Mouse (Mus musculus) kidney, adult 8-10 months (tissue): ENCODE data around the gene Atrnl1.
"Not testable (repeated sequence)": the region's sequence is repeated elsewhere in the genome, so short reads cannot be mapped to it uniquely, and the experiment has no call there.

Source experiments
- DNase-seq, 2 experiments: peaks; one replicate each; pipeline ENCODE4 v3.0.0; 2022

Gene Atrnl1

GRCm38 (mm10) chr19:58043550-58043949 is 432.7 kb downstream of the Atrnl1 start:
- peak in 1 of 2 experiments; percentile 34 for DNase-seq

- no peak for DNase-seq
These were observed 434.0 kb downstream of the Atrnl1 start for GRCm38 (mm10) chr19:58044816-58045215.

DNA sequence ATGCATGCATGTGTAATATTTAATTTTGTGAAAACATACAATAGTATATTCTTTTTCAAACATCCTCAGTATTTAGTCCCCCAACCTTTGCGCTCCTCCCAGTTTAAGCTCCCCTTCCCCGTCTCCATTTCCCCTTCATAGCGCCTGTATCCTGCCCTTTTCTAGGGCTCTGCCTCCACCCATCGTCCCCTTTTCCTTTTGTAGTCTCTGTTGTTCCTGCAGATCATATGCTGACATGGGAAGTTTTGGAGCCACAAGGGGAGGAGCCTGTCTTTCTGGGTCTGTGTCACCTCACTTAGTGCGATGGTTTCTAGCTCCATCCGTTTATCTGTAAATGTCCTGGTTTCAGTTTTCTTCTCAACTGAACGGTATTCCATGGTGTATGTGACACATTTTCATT is 435.8 kb downstream of the Atrnl1 start:
- DNase-seq, result no peak

DNA sequence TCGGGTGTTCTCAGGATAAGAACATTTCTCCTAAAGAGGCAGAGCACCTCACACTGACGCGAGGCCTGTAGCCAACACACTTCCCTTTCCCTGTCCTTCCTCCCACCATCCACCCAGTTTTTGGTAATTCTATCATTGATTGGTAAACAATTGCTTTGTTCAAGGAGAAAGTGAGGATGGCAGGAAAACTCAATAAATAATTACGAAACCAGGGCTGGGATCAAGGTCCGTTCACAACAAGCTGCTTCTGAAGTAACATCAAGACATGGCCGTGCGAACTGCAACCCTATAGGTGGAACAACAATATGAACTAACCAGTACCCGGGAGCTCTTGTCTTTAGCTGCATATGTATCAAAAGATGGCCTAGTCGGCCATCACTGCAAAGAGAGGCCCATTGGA is 439.6 kb downstream of the Atrnl1 start:
- DNase-seq, result not testable (repeated sequence)

- DNase-seq, result no peak
These were observed 440.2 kb downstream of the Atrnl1 start for GRCm38 (mm10) chr19:58050986-58051385.

DNA sequence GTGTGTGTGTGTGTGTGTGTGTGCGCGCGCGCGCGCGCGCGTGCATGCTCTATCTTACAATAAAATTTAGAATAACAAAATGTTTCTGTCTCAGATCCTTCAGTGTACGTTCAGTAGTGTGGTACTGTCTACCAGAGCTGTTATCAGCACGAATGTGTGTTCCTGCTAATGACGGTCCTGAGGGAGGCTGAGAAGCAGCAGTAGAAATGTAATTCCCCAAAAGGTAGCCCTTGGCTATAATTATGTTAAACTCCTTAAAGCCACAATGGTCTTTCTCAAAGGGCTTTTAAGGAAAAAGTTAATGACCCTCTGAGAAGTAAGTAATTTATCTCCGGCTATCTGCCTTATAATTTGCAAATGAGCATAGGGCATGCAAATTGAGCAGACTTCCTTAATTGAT is 441.1 kb downstream of the Atrnl1 start:
- no peak for DNase-seq

DNA sequence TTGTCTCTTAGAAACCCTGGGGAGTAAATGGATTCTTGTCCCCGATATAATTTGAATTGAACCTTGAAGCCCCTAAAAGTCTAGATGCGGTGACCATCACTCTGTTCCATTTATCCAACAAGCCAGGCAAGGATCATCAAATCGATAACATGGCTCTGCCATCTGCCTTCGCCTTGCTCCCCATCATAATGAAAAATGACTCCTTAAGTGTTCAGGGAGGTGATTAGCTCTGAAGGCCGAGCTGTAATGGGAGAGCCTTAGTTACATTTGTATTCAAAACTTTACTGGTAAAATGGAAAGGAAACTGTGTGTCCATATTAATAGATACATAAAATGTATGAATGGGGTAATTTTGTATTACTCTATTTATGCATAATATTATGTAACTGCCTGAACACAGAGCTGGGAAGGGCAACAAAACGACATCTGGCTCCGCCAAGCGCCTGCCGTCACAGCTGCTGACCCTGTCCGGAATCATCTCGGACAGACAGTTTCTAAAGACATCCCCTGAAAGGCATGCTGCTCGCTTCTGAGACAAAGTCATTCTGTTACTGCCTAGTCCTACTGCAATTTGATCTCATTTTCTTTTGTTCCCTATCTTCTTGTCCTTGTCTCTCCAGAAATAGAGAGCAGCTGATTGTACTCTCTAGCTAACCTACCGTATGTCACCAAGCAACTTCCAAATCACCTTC is 441.8 kb downstream of the Atrnl1 start:
- no peak for DNase-seq

GRCm38 (mm10) chr19:58059719-58060118 is 448.9 kb downstream of the Atrnl1 start:
- DNase-seq, result no peak

DNA sequence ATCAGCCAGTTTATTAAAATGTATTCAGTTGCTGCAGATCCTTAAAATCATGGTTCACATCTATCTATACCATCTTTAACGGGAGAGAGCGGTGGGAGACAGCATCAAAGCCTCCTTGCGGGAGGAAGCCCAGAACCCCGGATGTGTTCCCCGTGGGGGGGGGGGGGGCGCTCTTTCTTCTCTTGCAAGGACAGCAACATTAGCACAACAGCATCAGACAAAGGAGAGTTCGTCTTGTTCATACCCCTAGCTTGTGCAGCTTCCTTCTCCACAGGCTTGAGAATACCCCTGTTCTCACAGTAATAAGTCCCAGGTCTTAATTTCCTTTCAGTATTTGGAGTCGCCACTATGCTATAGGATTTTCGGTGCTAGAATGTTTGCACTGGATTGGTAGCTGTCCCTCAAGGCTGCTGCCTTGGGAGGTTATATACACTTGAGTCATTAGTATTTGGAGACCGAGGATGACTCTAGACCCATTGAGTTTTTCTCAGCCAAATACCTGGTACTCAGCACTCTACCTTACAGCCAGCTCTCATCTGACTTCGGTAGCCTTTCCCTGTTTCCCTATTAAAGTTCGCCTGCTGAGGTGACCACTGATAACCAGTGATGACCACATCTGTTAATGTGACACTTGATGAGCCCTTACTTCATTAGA is 449.5 kb downstream of the Atrnl1 start:
- DNase-seq, result no peak

DNA sequence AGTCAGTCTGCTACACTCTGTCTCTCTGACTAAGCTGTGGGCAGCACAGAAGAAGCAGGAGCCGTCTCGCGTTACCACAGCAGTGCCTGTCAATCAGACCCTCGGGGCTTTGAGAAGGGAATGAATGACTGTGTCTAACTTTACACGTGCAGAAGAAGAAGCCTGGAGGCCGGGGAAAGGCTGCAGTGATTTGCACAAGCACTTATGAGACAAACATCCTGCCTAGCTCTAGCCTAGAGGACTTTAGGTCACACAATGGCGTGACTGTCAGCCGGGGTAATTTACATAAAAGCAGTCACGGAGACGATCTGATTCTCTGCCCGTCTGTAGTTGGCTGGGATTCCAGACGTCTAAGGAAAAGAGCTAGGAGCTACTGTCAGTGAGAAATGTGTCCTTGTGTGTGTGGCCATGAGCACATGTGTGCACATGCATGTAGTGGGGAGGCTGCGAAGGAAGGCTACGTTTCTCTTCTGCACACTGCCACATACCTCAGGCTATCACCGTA is 450.1 kb downstream of the Atrnl1 start:
- peak in 1 of 2 experiments; percentile 5 for DNase-seq

DNA sequence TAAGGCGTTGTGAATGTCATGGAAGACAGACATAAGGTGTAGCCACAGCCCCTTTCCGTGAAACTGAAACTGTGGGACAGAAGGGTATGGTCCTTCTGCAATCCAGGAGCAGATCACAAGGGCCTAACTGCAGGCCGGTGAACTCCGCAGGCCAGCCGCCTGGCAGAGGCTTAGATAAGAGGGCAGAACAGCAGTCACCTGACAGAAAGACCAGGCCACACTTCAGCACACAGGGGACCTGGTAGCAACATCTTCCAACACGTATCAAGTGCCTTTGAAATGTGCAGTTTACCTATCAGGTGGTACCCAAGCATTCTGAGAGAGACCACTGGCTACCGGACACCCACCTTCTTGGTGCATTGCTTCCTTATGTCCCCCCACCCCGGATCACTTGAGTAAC is 451.1 kb downstream of the Atrnl1 start:
- no peak for DNase-seq

DNA sequence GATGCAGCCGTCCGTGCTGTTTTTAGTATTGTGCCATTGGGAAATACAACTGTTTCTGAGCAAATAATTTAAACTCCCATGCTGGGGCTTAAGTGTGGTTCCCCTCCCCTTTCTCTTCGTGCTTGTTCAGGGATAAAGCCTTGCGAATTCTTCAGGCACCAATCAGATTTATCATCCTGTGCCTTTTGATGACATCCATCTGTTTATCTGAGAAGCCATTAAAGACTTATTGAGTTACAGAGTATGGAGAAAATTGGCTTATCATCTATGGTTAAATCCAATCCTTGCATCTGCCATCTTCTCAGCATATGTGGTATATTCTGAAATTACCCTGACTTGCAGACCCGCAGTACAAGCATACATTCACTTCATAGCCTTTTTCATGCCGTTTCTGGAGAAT is 452.7 kb downstream of the Atrnl1 start:
- DNase-seq, result no peak

GRCm38 (mm10) chr19:58064116-58065000 is 453.5 kb downstream of the Atrnl1 start:
- DNase-seq, result no peak

DNA sequence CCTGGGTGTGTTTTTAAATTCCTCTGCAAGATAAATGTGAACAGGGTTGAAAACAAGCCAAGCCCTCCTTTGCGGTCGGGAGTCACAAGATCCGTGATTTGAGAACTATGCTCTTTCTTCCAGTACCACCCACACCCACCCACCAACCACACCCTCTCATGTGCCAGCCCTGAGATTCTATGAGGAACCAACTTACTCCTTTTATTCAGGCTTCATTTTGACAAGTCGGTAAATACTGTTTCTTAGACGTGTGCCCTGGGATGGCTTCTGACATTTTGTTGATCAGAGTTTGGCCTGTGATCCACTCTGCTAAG is 454.1 kb downstream of the Atrnl1 start:
- no peak for DNase-seq

DNA sequence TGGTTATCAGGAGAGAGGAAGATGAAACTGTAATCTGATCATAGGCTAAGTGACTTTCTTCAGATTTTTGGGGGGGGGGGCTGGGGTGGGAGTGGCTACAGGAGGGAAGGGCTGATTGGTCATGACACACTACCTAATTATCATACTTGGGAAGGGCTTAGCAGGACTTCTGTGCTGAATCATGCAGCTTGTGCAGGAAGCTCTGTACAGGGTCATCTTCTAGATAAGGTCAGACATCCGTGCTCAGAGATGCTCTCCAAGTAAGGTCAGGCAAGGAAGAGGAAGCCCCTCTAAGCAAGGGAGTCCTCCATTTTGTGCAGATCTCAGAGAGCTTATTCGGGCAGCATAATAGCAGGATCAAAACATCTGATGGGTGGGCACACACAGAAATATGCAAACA is 454.7 kb downstream of the Atrnl1 start:
- DNase-seq, result no peak

GRCm38 (mm10) chr19:58068114-58068513 is 457.3 kb downstream of the Atrnl1 start:
- DNase-seq, result no peak

DNA sequence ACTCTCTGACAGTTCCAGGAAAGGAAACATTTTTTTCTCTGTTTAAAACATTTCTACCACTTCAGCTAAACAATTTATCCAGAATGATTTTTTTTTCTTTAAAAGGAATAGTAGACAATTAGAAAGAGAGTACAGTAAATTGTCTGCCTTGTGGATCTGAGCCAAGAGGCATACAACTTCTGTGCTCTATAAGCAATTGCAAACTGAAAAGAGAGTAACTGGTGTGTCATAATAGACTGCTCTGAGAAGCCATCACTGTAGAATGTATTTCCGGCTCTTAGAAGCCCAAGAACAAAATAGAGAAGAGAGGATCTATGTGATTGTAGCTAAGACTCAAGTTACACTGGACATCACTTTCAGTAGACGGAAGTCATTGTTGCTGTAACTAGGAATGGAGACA is 458.1 kb downstream of the Atrnl1 start:
- DNase-seq, result no peak

DNA sequence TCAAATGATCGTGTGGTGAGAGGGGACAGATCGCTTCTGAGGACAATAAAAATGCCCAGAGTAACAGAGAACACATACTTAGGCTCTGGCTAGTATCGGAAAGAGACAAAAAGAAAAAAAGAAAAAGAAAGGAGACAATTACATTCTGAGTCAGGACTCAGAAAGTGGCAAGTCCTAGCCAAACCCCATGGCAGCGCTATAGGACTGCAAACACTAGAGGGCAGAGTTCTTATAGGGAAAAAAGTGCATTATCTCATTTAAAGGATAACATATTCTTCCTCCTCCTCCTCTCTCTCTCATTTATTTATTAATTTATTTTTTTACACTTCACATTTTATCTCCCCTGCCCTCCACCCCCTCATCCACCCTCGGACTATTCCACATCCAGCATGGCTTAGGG is 461.6 kb downstream of the Atrnl1 start:
- DNase-seq, result no peak

- DNase-seq, result no peak
These were observed 462.0 kb downstream of the Atrnl1 start for GRCm38 (mm10) chr19:58072846-58073245.

- DNase-seq, result peak in 1 of 2 experiments; percentile 6
These were observed 464.4 kb downstream of the Atrnl1 start for GRCm38 (mm10) chr19:58075252-58075651.

- DNase-seq, result no peak
These were observed 466.1 kb downstream of the Atrnl1 start for GRCm38 (mm10) chr19:58076961-58077371.

GRCm38 (mm10) chr19:58077529-58078070 is 466.8 kb downstream of the Atrnl1 start:
- no peak for DNase-seq

DNA sequence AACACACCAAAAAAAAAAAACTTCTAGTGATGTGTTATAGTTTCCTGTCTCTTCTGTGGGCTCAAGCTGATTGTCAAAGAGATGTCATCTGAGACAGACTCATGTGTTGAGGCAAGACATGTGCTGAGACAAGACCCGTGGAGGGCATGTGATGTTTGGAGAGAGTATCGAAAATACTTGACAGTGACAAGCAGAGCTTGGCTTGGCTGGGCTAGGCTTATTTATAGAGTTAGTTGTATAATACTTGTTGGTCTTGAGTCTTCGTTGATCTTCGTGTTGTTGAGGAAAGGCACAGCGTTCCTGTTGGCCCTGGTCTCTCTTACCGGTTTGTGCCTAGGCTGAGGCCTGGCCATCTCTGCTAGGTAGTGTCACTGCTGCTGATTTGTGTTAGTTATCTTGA is 469.3 kb downstream of the Atrnl1 start:
- DNase-seq, result no peak
